Mouse (Mus musculus): ENCODE measurements at regions not wholly inside any gene's neighbourhood (a gene's known extent, or its start where the extent isn't known, plus 50 kb on each side); places are given as distances from the start of the nearest gene placed in this dataset.

DNA sequence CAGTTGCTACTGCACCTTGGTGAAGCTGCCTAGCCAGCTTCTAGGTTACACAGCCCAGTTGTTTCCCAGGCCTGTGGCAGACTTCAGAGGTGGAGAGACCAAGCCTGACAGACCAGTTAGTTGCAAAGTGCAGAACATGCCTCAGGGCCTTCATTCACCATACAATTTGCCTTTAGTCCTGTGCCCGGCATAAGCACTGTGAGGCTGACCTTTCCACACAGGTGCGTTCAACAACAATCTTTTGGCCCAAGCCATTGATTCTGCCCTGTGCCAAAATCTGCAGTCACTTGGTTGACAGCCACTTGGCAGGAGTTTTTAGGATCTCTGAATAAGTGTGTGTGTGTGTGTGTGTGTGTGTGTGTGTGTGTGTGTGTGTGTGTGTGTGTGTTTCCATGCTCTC, 2400.5 kb upstream of the Gm7489 start:
- H3K27ac ChIP-seq (ENCODE audit: control insufficient read depth, insufficient read depth, low read length): no peak overlapping the region
- TF ChIP-seq POLR2A (IDR thresholded peaks at IDR 0.05; ENCODE audit: control insufficient read depth, extremely low read depth, insufficient read depth, low read length, poor library complexity) (no peak), CTCF (IDR thresholded peaks at IDR 0.05; ENCODE audit: borderline replicate concordance, control insufficient read depth, extremely low read depth, insufficient read depth, low read length, poor library complexity) (no peak)
- 100% methylated on average over 2 of the region's 2 CpGs for WGBS
- DNase-seq: no peak
- H3K4me1 ChIP-seq (replicated peaks; ENCODE audit: control insufficient read depth, insufficient read depth, low read length): no peaks in the 10 kb centered on the region
- no peaks in the 10 kb centered on the region for H3K27me3 ChIP-seq (ENCODE audit: control insufficient read depth, insufficient read depth, low read length)
- H3K4me3 ChIP-seq (ENCODE audit: control insufficient read depth, insufficient read depth, low read length): no peak overlapping the region
- H3K36me3 ChIP-seq (ENCODE audit: control insufficient read depth, insufficient read depth, low read length): no peaks in the 10 kb centered on the region

DNA sequence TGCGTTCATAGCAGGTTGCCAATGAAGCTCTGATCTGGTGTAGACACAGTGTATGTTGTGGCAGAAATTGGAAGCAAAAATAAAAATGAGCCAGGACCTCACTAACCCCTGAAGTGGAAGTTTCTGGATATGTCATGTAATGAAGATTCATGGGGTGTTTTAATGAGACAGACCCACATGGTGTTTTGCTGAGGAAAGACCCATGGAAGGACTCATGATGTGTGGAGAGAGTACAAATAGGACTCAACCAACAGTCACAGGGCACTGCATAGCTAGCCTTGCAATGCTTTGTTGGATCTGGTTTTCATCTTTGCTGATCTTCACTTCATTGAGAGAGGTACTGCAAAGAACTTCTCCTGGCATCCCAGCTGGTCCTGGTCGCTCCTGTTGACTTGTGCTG, 2399.2 kb upstream of the Gm7489 start:
- no peak for DNase-seq
- no peaks in the 10 kb centered on the region for H3K27me3 ChIP-seq (ENCODE audit: control insufficient read depth, insufficient read depth, low read length)
- no peaks in the 10 kb centered on the region for H3K4me1 ChIP-seq (replicated peaks; ENCODE audit: control insufficient read depth, insufficient read depth, low read length)
- 87% methylated on average over 2 of the region's 2 CpGs for WGBS
- no peak overlapping the region for H3K4me3 ChIP-seq (ENCODE audit: control insufficient read depth, insufficient read depth, low read length)
- H3K36me3 ChIP-seq (ENCODE audit: control insufficient read depth, insufficient read depth, low read length): no peaks in the 10 kb centered on the region
- H3K27ac ChIP-seq (ENCODE audit: control insufficient read depth, insufficient read depth, low read length): no peak overlapping the region
- TF ChIP-seq CTCF (IDR thresholded peaks at IDR 0.05; ENCODE audit: borderline replicate concordance, control insufficient read depth, extremely low read depth, insufficient read depth, low read length, poor library complexity): no peak
- TF ChIP-seq POLR2A (IDR thresholded peaks at IDR 0.05; ENCODE audit: control insufficient read depth, extremely low read depth, insufficient read depth, low read length, poor library complexity): no peak

DNA sequence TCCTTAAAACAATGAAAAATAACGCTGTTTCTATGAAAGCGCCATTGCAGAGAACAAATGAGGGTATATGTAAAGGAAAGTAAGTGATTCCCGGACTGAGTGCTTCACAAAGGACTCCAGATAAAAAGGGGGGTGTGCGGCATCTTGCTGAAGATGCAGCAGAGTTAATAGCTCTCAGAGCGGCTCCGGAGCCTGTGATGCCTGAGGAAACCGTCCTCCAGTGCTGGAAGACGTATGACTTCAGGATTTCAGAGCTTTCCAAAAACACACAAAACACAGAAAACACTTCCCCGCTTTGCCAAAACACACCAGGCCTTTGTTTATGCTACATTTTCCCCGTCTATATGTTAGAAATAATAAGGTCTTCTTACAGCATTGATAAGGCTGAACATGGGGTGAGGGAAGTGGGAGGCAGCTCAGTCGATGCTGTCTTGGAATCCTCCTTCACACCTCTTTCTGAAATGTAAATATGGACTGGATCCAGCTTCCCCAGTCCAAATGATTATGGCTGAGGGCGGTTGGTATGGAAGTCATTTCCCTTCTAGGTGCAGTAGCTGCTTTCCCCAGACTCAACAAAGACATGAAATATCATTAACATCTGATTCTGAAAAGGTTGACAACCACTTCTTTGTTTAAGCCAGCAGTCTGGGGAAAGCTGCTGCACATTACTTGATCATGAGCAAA, 2382.5 kb upstream of the Gm7489 start:
- H3K4me3 ChIP-seq (ENCODE audit: control insufficient read depth, insufficient read depth, low read length): no peak overlapping the region
- H3K27me3 ChIP-seq (ENCODE audit: control insufficient read depth, insufficient read depth, low read length): no peaks in the 10 kb centered on the region
- H3K27ac ChIP-seq (ENCODE audit: control insufficient read depth, insufficient read depth, low read length): no peak overlapping the region
- no peaks in the 10 kb centered on the region for H3K36me3 ChIP-seq (ENCODE audit: control insufficient read depth, insufficient read depth, low read length)
- no peaks in the 10 kb centered on the region for H3K4me1 ChIP-seq (replicated peaks; ENCODE audit: control insufficient read depth, insufficient read depth, low read length)
- TF ChIP-seq CTCF (IDR thresholded peaks at IDR 0.05; ENCODE audit: borderline replicate concordance, control insufficient read depth, extremely low read depth, insufficient read depth, low read length, poor library complexity): no peak
- no peak for TF ChIP-seq POLR2A (IDR thresholded peaks at IDR 0.05; ENCODE audit: control insufficient read depth, extremely low read depth, insufficient read depth, low read length, poor library complexity)
- 92% methylated on average over 12 of the region's 12 CpGs for WGBS
- DNase-seq: no peak

DNA sequence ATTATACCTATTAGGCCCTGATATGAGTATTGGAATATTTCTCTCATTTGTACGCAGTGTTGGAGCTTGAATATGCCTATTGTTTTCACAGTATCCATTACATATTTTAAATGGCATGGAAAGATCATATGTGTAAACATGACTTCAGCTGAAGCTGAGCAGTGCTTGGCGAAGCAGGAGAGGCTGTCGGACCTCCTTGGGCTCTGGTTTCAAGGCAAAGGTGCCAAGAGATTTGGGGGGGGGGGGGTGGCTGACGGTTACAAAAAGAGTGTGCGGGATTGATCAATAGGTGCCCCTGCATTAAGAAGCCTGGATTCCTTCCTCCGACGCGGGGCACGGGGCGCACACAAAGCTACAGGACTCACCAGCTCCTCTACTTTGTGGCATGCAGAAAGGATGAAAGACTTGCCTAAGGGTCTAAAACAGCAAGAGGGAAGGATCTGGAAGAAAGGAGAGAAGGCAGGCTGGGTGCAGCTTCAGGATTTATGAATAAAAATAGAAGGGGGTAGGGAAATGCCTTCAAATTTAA, 2381.9 kb upstream of the Gm7489 start:
- Histone ChIP-seq H3K36me3 (ENCODE audit: control insufficient read depth, insufficient read depth, low read length) (no peaks in the 10 kb centered on the region), H3K4me3 (ENCODE audit: control insufficient read depth, insufficient read depth, low read length) (no peak overlapping the region), H3K4me1 (replicated peaks; ENCODE audit: control insufficient read depth, insufficient read depth, low read length) (no peaks in the 10 kb centered on the region), H3K27me3 (ENCODE audit: control insufficient read depth, insufficient read depth, low read length) (no peaks in the 10 kb centered on the region), H3K27ac (ENCODE audit: control insufficient read depth, insufficient read depth, low read length) (no peak overlapping the region)
- TF ChIP-seq CTCF (IDR thresholded peaks at IDR 0.05; ENCODE audit: borderline replicate concordance, control insufficient read depth, extremely low read depth, insufficient read depth, low read length, poor library complexity) (no peak), POLR2A (IDR thresholded peaks at IDR 0.05; ENCODE audit: control insufficient read depth, extremely low read depth, insufficient read depth, low read length, poor library complexity) (no peak)
- no peak for DNase-seq
- 94% methylated on average over 10 of the region's 10 CpGs for WGBS

DNA sequence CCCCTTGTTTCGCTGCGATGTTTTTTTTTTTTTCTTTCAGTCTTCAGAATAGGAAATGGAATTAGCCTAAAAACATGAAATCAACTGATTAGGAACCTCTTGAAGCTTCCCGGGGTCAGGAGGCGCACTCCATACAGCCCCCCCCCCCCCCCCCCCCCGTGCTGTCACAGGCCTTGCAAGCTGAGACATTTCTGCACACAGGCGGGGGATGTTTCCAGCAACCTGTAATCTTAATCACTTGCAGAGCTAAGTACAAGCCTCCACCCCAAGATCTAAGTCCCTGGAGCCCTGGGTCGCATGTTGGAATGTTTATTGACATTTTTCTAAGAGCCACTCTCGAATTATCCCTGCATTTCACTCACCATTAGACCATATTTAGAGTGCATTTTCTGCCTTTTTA, 2381.4 kb upstream of the Gm7489 start:
- H3K4me1 ChIP-seq (replicated peaks; ENCODE audit: control insufficient read depth, insufficient read depth, low read length): no peaks in the 10 kb centered on the region
- TF ChIP-seq POLR2A (IDR thresholded peaks at IDR 0.05; ENCODE audit: control insufficient read depth, extremely low read depth, insufficient read depth, low read length, poor library complexity): no peak
- TF ChIP-seq CTCF (IDR thresholded peaks at IDR 0.05; ENCODE audit: borderline replicate concordance, control insufficient read depth, extremely low read depth, insufficient read depth, low read length, poor library complexity): no peak
- no peaks in the 10 kb centered on the region for H3K36me3 ChIP-seq (ENCODE audit: control insufficient read depth, insufficient read depth, low read length)
- H3K27ac ChIP-seq (ENCODE audit: control insufficient read depth, insufficient read depth, low read length): no peak overlapping the region
- no peak for DNase-seq
- no peak overlapping the region for H3K4me3 ChIP-seq (ENCODE audit: control insufficient read depth, insufficient read depth, low read length)
- H3K27me3 ChIP-seq (ENCODE audit: control insufficient read depth, insufficient read depth, low read length): no peaks in the 10 kb centered on the region
- 79% methylated on average over 8 of the region's 8 CpGs for WGBS

DNA sequence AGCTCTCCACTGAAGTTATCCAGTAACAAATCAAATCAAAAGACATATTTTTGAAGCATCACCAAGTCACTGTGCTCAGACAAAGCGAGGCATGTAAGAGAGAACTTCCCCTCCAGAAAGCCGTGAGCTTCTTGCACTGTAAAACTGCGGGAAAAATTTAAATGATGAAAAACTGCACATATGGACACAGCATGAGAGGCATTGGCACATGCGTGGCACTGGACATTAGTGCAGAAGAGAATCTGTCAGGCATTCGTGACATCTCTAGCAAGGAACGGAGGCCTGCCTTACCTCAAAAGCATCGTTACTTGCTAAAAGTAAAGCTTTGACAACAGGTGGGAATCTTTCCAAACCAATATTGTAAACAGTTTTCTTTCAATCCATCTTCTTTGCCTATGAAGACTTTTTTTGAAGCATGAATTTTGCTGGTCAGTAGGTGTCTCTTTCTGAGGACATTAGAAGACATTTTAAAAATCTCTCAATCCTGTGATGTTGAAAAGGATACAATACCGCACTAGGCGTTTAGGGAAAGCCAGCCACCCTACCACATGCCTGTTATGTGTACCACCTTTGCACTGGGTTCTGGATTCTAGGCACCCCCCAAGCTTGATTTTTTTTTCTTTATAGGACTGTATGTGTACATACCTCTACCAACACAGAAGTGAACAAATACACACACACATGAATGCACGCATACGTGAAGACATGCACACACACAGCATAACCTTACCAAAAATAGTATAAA, 2380.5 kb upstream of the Gm7489 start:
- whole genome bisulfite sequencing: 95% methylated on average over 11 of the region's 11 CpGs
- no peaks in the 10 kb centered on the region for H3K27me3 ChIP-seq (ENCODE audit: control insufficient read depth, insufficient read depth, low read length)
- TF ChIP-seq CTCF (IDR thresholded peaks at IDR 0.05; ENCODE audit: borderline replicate concordance, control insufficient read depth, extremely low read depth, insufficient read depth, low read length, poor library complexity) (no peak), POLR2A (IDR thresholded peaks at IDR 0.05; ENCODE audit: control insufficient read depth, extremely low read depth, insufficient read depth, low read length, poor library complexity) (no peak)
- H3K27ac ChIP-seq (ENCODE audit: control insufficient read depth, insufficient read depth, low read length): no peak overlapping the region
- H3K4me1 ChIP-seq (replicated peaks; ENCODE audit: control insufficient read depth, insufficient read depth, low read length): no peaks in the 10 kb centered on the region
- H3K36me3 ChIP-seq (ENCODE audit: control insufficient read depth, insufficient read depth, low read length): no peaks in the 10 kb centered on the region
- no peak overlapping the region for H3K4me3 ChIP-seq (ENCODE audit: control insufficient read depth, insufficient read depth, low read length)
- no peak for DNase-seq

All from thymus, adult 2 months (tissue).